ENCODE assay signal across 13 mouse cellular contexts in the genomic region with DNA sequence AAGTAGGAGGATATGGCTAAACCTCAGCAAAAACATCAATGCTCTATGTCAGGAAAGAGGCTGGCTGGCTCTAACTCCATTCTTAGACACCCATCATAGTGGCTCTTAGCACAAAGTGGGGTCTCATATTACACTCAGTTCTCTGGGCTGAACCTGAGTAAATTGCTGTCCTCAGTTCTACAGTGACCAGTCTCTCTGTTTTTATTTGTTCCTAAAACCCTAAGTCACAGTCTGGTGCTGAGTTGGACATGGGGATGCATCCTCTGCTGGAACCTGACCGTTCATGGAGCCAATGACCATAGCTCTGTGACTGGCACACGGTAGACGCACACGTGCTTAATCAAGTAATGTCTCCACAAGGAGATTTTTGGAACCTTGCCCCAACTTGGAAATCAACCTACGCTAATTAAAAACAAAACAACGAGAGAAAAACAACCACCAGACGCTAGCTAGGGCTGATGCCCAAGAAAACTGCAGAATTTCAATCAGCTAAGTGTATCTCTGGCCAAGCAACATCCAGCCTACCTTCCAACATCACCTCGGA. TPM values are rescaled to one million over a fixed set of nuclear protein-coding genes. Genes with fewer than 3 reads are reported as not detected.
DNase-seq lines count a peak whose midpoint lies in the region; ATAC-seq and TF ChIP-seq lines count a peak whose summit lies in the region.
"Had no signal": no experiment of that assay in that cellular context is flagged by ENCODE, and none has a peak within 500 bp of the region (broad histone marks: within the 10 kb centered on the region; RNA-seq: fewer than 3 reads in every experiment).

No protein-coding gene starts in this region.

- no peak for ATAC-seq in forebrain, postnatal 0 days
- no peak for ATAC-seq in forebrain, embryonic 11.5 days (replicated peaks; ENCODE audit: low FRiP score)
- peak; percentile 28; the same call in 1 of the 2 replicates for ATAC-seq in kidney, embryonic 14.5 days (ENCODE audit: low FRiP score, low TSS enrichment)

- H3K9me3 ChIP-seq in forebrain, postnatal 0 days (ENCODE audit: low read length), result no peaks in the 10 kb centered on the region
- no peaks in the 10 kb centered on the region for H3K9me3 ChIP-seq in forebrain, embryonic 11.5 days (ENCODE audit: control insufficient read depth, low read length)
- H3K9me3 ChIP-seq in kidney, embryonic 14.5 days (ENCODE audit: control insufficient read depth, low read length), result no peaks in the 10 kb centered on the region
- H3K9me3 ChIP-seq: G1E; midbrain, embryonic 12.5 days had no signal

- no peaks in the 10 kb centered on the region for H3K27me3 ChIP-seq in forebrain, postnatal 0 days (ENCODE audit: insufficient read depth, low read length)
- H3K27me3 ChIP-seq in forebrain, embryonic 11.5 days (ENCODE audit: control insufficient read depth, insufficient read depth, low read length), result no peaks in the 10 kb centered on the region
- no peaks in the 10 kb centered on the region for H3K27me3 ChIP-seq in kidney, embryonic 14.5 days (ENCODE audit: control insufficient read depth, insufficient read depth, low read length)
- H3K27me3 ChIP-seq: midbrain, embryonic 12.5 days had no signal

- no peak for TF ChIP-seq CTCF in forebrain, postnatal 0 days (IDR thresholded peaks at IDR 0.05; ENCODE audit: low read depth)

- no peak overlapping the region for H3K4me2 ChIP-seq in forebrain, postnatal 0 days (ENCODE audit: low read depth)
- H3K4me2 ChIP-seq in forebrain, embryonic 11.5 days (ENCODE audit: low read depth, low read length, severe bottlenecking), result no peak overlapping the region
- H3K4me2 ChIP-seq in kidney, embryonic 14.5 days (replicated peaks; ENCODE audit: low read depth, low read length), result no peak overlapping the region
- H3K4me2 ChIP-seq: liver, embryonic 11.5 days; midbrain, embryonic 12.5 days had no signal

- H3K9ac ChIP-seq in forebrain, postnatal 0 days, result no peak overlapping the region
- H3K9ac ChIP-seq in forebrain, embryonic 11.5 days (ENCODE audit: low read length), result no peak overlapping the region
- no peak overlapping the region for H3K9ac ChIP-seq in kidney, embryonic 14.5 days (ENCODE audit: low read depth, low read length)
- H3K9ac ChIP-seq: midbrain, embryonic 12.5 days had no signal

- WGBS in forebrain, postnatal 0 days, result 45% methylated on average over 8 of the region's 8 CpGs
- WGBS in forebrain, embryonic 11.5 days, result 91% methylated on average over 8 of the region's 8 CpGs
- WGBS in kidney, embryonic 14.5 days, result 81% methylated on average over 8 of the region's 8 CpGs

- H3K27ac ChIP-seq in forebrain, postnatal 0 days (ENCODE audit: low read depth, low read length), result no peak overlapping the region
- H3K27ac ChIP-seq in forebrain, embryonic 11.5 days (ENCODE audit: low read depth, low read length), result no peak overlapping the region
- peak overlapping the region; percentile 67; the same call in 1 of the 2 replicates for H3K27ac ChIP-seq in kidney, embryonic 14.5 days (ENCODE audit: low read depth, low read length)
- H3K27ac ChIP-seq: midbrain, embryonic 12.5 days had no signal

- H3K4me1 ChIP-seq in forebrain, postnatal 0 days (ENCODE audit: insufficient read depth), result no peaks in the 10 kb centered on the region
- H3K4me1 ChIP-seq in forebrain, embryonic 11.5 days (replicated peaks; ENCODE audit: control insufficient read depth, insufficient read depth, low read length), result no peaks in the 10 kb centered on the region
- H3K4me1 ChIP-seq in kidney, embryonic 14.5 days (ENCODE audit: control insufficient read depth, insufficient read depth, low read length), result no peaks in the 10 kb centered on the region
- H3K4me1 ChIP-seq: midbrain, embryonic 12.5 days had no signal

- no peaks in the 10 kb centered on the region for H3K36me3 ChIP-seq in forebrain, postnatal 0 days (ENCODE audit: insufficient read depth)
- no peaks in the 10 kb centered on the region for H3K36me3 ChIP-seq in forebrain, embryonic 11.5 days (ENCODE audit: control insufficient read depth, insufficient read depth, low read length)
- H3K36me3 ChIP-seq in kidney, embryonic 14.5 days (ENCODE audit: control insufficient read depth, insufficient read depth, low read length), result no peaks in the 10 kb centered on the region
- H3K36me3 ChIP-seq: G1E; midbrain, embryonic 12.5 days had no signal

- no peak overlapping the region for H3K4me3 ChIP-seq in forebrain, postnatal 0 days (ENCODE audit: low read depth, low read length)
- no peak overlapping the region for H3K4me3 ChIP-seq in forebrain, embryonic 11.5 days (ENCODE audit: low read depth, low read length)
- no peak overlapping the region for H3K4me3 ChIP-seq in kidney, embryonic 14.5 days (ENCODE audit: low read length)
- H3K4me3 ChIP-seq: midbrain, embryonic 12.5 days had no signal

- DNase-seq in forebrain, postnatal 0 days, result peak; percentile 30
- no peak for DNase-seq in forebrain, embryonic 11.5 days (ENCODE audit: low spot score)
- no peak for DNase-seq in kidney, adult 9 months
- DNase-seq in thymus, postnatal 0 days (ENCODE audit: low spot score), result peak; percentile 71
- no peak for DNase-seq in thymus, postnatal 36 days
- peak; percentile 68 for DNase-seq in naive thymus-derived CD4-positive, alpha-beta T cell, adult 2 months (ENCODE audit: low read depth)
- DNase-seq: adrenal gland, postnatal 25 days; gastrocnemius, postnatal 36 days; heart, postnatal 4 days had no signal

RNA-seq across cellular contexts. Expression of gene Twsg1, which starts 6.8 kb away (rescaled TPM):
- total RNA-seq in forebrain, postnatal 0 days (2014; rRNA removed), result 42.1 and 50.2 TPM in 2 replicates
- 38.1 and 46.1 TPM in 2 replicates for polyA plus RNA-seq in forebrain, postnatal 0 days (2015; fragmentation: Nextera tagmentation; extraction: Ambion mirVana)
- 107 and 115 TPM in 2 replicates for polyA plus RNA-seq in forebrain, embryonic 11.5 days (2014; fragmentation: Nextera tagmentation; extraction: Ambion mirVana)
- polyA plus RNA-seq in kidney, embryonic 14.5 days (2014; fragmentation: Nextera tagmentation; extraction: Ambion mirVana), result 84.6 and 146 TPM in 2 replicates
- polyA plus RNA-seq in thymus, postnatal 0 days (2015; fragmentation: Nextera tagmentation; extraction: Ambion mirVana), result 66.4 and 68.7 TPM in 2 replicates

Comparison
In these comparisons a context has a peak if more than half of its experiments do, and no peak if none do; other contexts are left out.
1. DNase-seq: peak in forebrain, postnatal 0 days (single experiment), thymus, postnatal 0 days (single experiment) and naive thymus-derived CD4-positive, alpha-beta T cell, adult 2 months (single experiment); none in forebrain, embryonic 11.5 days (single experiment), kidney, adult 9 months (single experiment) and thymus, postnatal 36 days (0 of 2).